Mouse (Mus musculus) MEL (cell line): ENCODE measurements around the gene Lct. TPM values are rescaled to one million over a fixed set of nuclear protein-coding genes. Genes with fewer than 3 reads are reported as not detected.

Experiments used
- DNase-seq: peaks from one replicate; pipeline ENCODE4 v3.0.0; 2011; ENCODE audit warnings: low read depth, low spot score
- H3K27ac ChIP-seq: 2 replicates; pipeline ENCODE4 v1.5.1; 2012; ENCODE audit warnings: low read depth, mild to moderate bottlenecking, control low read depth, low read length, moderate library complexity; ENCODE audit not compliant: control insufficient read depth
- H3K27me3 ChIP-seq, 2 experiments: fragments of 150-350 bp in 1 of 2; sonication (generic) in 1 of 2; 2 replicates each; pipeline ENCODE4 v1.6.1; 2012; ENCODE audit warnings: low read length in 2 of 2, mild to moderate bottlenecking in 2 of 2, improper control_type of control experiment in 1 of 2, moderate library complexity in 1 of 2; ENCODE audit not compliant: insufficient read depth in 2 of 2, control insufficient read depth in 1 of 2
- H3K36me3 ChIP-seq, 2 experiments: 2 replicates each; pipeline ENCODE4 v1.6.1; 2012 to 2014; ENCODE audit warnings: low read length in 2 of 2, improper control_type of control experiment in 1 of 2, inconsistent platforms in 1 of 2, mild to moderate bottlenecking in 1 of 2; ENCODE audit not compliant: insufficient read depth in 2 of 2, control insufficient read depth in 1 of 2
- H3K4me1 ChIP-seq, 2 experiments: fragments of 150-350 bp in 1 of 2; sonication (generic) in 1 of 2; 2 replicates each; pipeline ENCODE4 v1.6.1; 2012; ENCODE audit warnings: low read length in 2 of 2, improper control_type of control experiment in 1 of 2, mild to moderate bottlenecking in 1 of 2; ENCODE audit not compliant: insufficient read depth in 2 of 2, control insufficient read depth in 1 of 2
- H3K4me3 ChIP-seq, 2 experiments: fragments of 150-350 bp in 1 of 2; sonication (generic) in 1 of 2; 2 replicates each; pipeline ENCODE4 v1.5.1; 2012; ENCODE audit warnings: low read depth in 2 of 2, low read length in 2 of 2, mild to moderate bottlenecking in 2 of 2, moderate library complexity in 2 of 2, control low read depth in 1 of 2, improper control_type of control experiment in 1 of 2; ENCODE audit not compliant: control insufficient read depth in 1 of 2, insufficient read depth in 1 of 2
- H3K79me2 ChIP-seq: 2 replicates; pipeline ENCODE4 v1.6.1; 2012; ENCODE audit warnings: mild to moderate bottlenecking, low read length, moderate library complexity; ENCODE audit not compliant: control insufficient read depth, poor library complexity, insufficient read depth
- H3K9ac ChIP-seq: 2 replicates; pipeline ENCODE4 v1.6.1; 2012; ENCODE audit warnings: low read depth, mild to moderate bottlenecking, control low read depth, low read length, moderate library complexity; ENCODE audit not compliant: control insufficient read depth, poor library complexity, severe bottlenecking
- H3K9me3 ChIP-seq: fragments of 150-350 bp; sonication (generic); replicated peaks from 2 replicates; pipeline ENCODE4 v1.6.1; 2012; ENCODE audit warnings: mild to moderate bottlenecking, low read length, improper control_type of control experiment, moderate library complexity; ENCODE audit not compliant: insufficient read depth
- BHLHE40 ChIP-seq: IDR thresholded peaks from 2 replicates; pipeline ENCODE4 v1.6.1; 2012; ENCODE audit warnings: low read depth, mild to moderate bottlenecking, inconsistent platforms, low read length, improper control_type of control experiment, borderline replicate concordance
- CHD1 ChIP-seq: IDR thresholded peaks from 2 replicates; pipeline ENCODE4 v1.6.1; 2012; ENCODE audit warnings: low read depth, mild to moderate bottlenecking, inconsistent platforms, low read length, improper control_type of control experiment
- CHD2 ChIP-seq: IDR thresholded peaks from 2 replicates; pipeline ENCODE4 v1.6.1; 2011; ENCODE audit warnings: low read length, improper control_type of control experiment
- CTCF ChIP-seq, 3 experiments: IDR thresholded peaks in 2 of 3; conservative IDR thresholded peaks in 1 of 3; 2 replicates each; pipeline ENCODE4 v1.5.1; 2011 to 2012; ENCODE audit warnings: low read length in 3 of 3, low read depth in 2 of 3, mild to moderate bottlenecking in 2 of 3, improper control_type of control experiment in 1 of 3, inconsistent platforms in 1 of 3, mixed read lengths in 1 of 3, moderate library complexity in 1 of 3; ENCODE audit not compliant: control insufficient read depth in 1 of 3, insufficient read depth in 1 of 3, poor library complexity in 1 of 3, severe bottlenecking in 1 of 3
- ELF1 ChIP-seq: IDR thresholded peaks from 2 replicates; pipeline ENCODE4 v1.6.1; 2014; ENCODE audit warnings: low read depth, mild to moderate bottlenecking, inconsistent platforms, low read length, improper control_type of control experiment, moderate library complexity
- EP300 ChIP-seq, 2 experiments: IDR thresholded peaks; 2 replicates each; pipeline ENCODE4 v1.6.1; 2011; ENCODE audit warnings: improper control_type of control experiment in 2 of 2, low read length in 2 of 2, low read depth in 1 of 2, mild to moderate bottlenecking in 1 of 2
- ETS1 ChIP-seq: IDR thresholded peaks from 2 replicates; pipeline ENCODE4 v1.6.1; 2012; ENCODE audit warnings: low read depth, mild to moderate bottlenecking, inconsistent platforms, low read length, improper control_type of control experiment, moderate library complexity
- GATA1 ChIP-seq: IDR thresholded peaks from 2 replicates; pipeline ENCODE4 v1.6.1; 2011; ENCODE audit warnings: low read depth, low read length, improper control_type of control experiment
- HCFC1 ChIP-seq: IDR thresholded peaks from 2 replicates; pipeline ENCODE4 v1.6.1; 2012; ENCODE audit warnings: low read depth, mild to moderate bottlenecking, inconsistent platforms, low read length, improper control_type of control experiment, moderate library complexity
- JUND ChIP-seq: IDR thresholded peaks from 2 replicates; pipeline ENCODE4 v1.6.1; 2011; ENCODE audit warnings: low read depth, mild to moderate bottlenecking, improper control_type of control experiment, low read length
- KAT2A ChIP-seq: conservative IDR thresholded peaks from 2 replicates; pipeline ENCODE4 v1.6.1; 2012; ENCODE audit warnings: low read depth, low read length, improper control_type of control experiment, inconsistent platforms
- MAFK ChIP-seq: IDR thresholded peaks from 2 replicates; pipeline ENCODE4 v1.6.1; 2011; ENCODE audit warnings: low read depth, mild to moderate bottlenecking, low read length, improper control_type of control experiment, borderline replicate concordance
- MAX ChIP-seq: IDR thresholded peaks from 2 replicates; pipeline ENCODE4 v1.6.1; 2011; ENCODE audit warnings: low read length, improper control_type of control experiment
- MAZ ChIP-seq: IDR thresholded peaks from 2 replicates; pipeline ENCODE4 v1.6.1; 2012; ENCODE audit warnings: low read depth, mild to moderate bottlenecking, inconsistent platforms, low read length, improper control_type of control experiment
- MXI1 ChIP-seq: IDR thresholded peaks from 2 replicates; pipeline ENCODE4 v1.6.1; 2011; ENCODE audit warnings: mild to moderate bottlenecking, low read depth, low read length, improper control_type of control experiment
- MYB ChIP-seq: IDR thresholded peaks from 2 replicates; pipeline ENCODE4 v1.6.1; 2011; ENCODE audit warnings: mild to moderate bottlenecking, low read depth, low read length, improper control_type of control experiment
- MYC ChIP-seq: IDR thresholded peaks from 2 replicates; pipeline ENCODE4 v1.6.1; 2011; ENCODE audit warnings: low read depth, mild to moderate bottlenecking, low read length, improper control_type of control experiment, moderate library complexity
- NELFE ChIP-seq: IDR thresholded peaks from 2 replicates; pipeline ENCODE4 v1.6.1; 2011; ENCODE audit warnings: low read depth, low read length, improper control_type of control experiment
- NRF1 ChIP-seq: IDR thresholded peaks from 2 replicates; pipeline ENCODE4 v1.6.1; 2014; ENCODE audit warnings: low read depth, mild to moderate bottlenecking, inconsistent platforms, low read length, improper control_type of control experiment, moderate library complexity; ENCODE audit not compliant: poor library complexity, insufficient read depth, severe bottlenecking
- POLR2A ChIP-seq, 2 experiments: IDR thresholded peaks; 2 replicates each; pipeline ENCODE4 v1.6.1; 2011 to 2012; ENCODE audit warnings: low read length in 2 of 2, mild to moderate bottlenecking in 2 of 2, control low read depth in 1 of 2, improper control_type of control experiment in 1 of 2, low read depth in 1 of 2, moderate library complexity in 1 of 2; ENCODE audit not compliant: control insufficient read depth in 1 of 2, insufficient read depth in 1 of 2, poor library complexity in 1 of 2
- POLR2AphosphoS5 ChIP-seq: IDR thresholded peaks from 2 replicates; pipeline ENCODE4 v1.6.1; 2012; ENCODE audit warnings: low read depth, borderline replicate concordance, mild to moderate bottlenecking, inconsistent platforms, low read length, moderate library complexity, mixed read lengths
- RAD21 ChIP-seq: IDR thresholded peaks from 2 replicates; pipeline ENCODE4 v1.6.1; 2011; ENCODE audit warnings: mild to moderate bottlenecking, low read depth, low read length, improper control_type of control experiment
- RCOR1 ChIP-seq: IDR thresholded peaks from 2 replicates; pipeline ENCODE4 v1.6.1; 2012; ENCODE audit warnings: low read depth, mild to moderate bottlenecking, inconsistent platforms, low read length, improper control_type of control experiment
- SIN3A ChIP-seq: IDR thresholded peaks from 2 replicates; pipeline ENCODE4 v1.6.1; 2012; ENCODE audit warnings: low read length, improper control_type of control experiment, inconsistent platforms
- SMC3 ChIP-seq: IDR thresholded peaks from 2 replicates; pipeline ENCODE4 v1.6.1; 2011; ENCODE audit warnings: low read depth, low read length, improper control_type of control experiment
- TAL1 ChIP-seq: IDR thresholded peaks from 2 replicates; pipeline ENCODE4 v1.6.1; 2012; ENCODE audit warnings: mild to moderate bottlenecking, inconsistent platforms, low read length, moderate library complexity, mixed read lengths
- TBP ChIP-seq: IDR thresholded peaks from 2 replicates; pipeline ENCODE4 v1.8.0; 2011; ENCODE audit warnings: low read depth, low read length, improper control_type of control experiment
- TCF12 ChIP-seq: IDR thresholded peaks from 2 replicates; pipeline ENCODE4 v1.6.1; 2014; ENCODE audit warnings: low read depth, mild to moderate bottlenecking, inconsistent platforms, low read length, improper control_type of control experiment, moderate library complexity
- UBTF ChIP-seq: IDR thresholded peaks from 2 replicates; pipeline ENCODE4 v1.6.1; 2012; ENCODE audit warnings: low read depth, mild to moderate bottlenecking, inconsistent platforms, low read length, improper control_type of control experiment, moderate library complexity, borderline replicate concordance; ENCODE audit not compliant: insufficient read depth
- USF1 ChIP-seq: IDR thresholded peaks from 2 replicates; pipeline ENCODE4 v1.6.1; 2014; ENCODE audit warnings: low read depth, mild to moderate bottlenecking, inconsistent platforms, low read length, improper control_type of control experiment, moderate library complexity
- USF2 ChIP-seq, 2 experiments: IDR thresholded peaks; 2 replicates each; pipeline ENCODE4 v1.6.1; 2011 to 2012; ENCODE audit warnings: improper control_type of control experiment in 2 of 2, low read length in 2 of 2, borderline replicate concordance in 1 of 2, inconsistent platforms in 1 of 2, low read depth in 1 of 2, mild to moderate bottlenecking in 1 of 2; ENCODE audit not compliant: insufficient read depth in 1 of 2
- ZC3H11A ChIP-seq: IDR thresholded peaks from 2 replicates; pipeline ENCODE4 v1.6.1; 2012; ENCODE audit warnings: low read depth, mild to moderate bottlenecking, inconsistent platforms, low read length, improper control_type of control experiment
- ZKSCAN1 ChIP-seq: IDR thresholded peaks from 2 replicates; pipeline ENCODE4 v1.6.1; 2012; ENCODE audit warnings: low read depth, mild to moderate bottlenecking, inconsistent platforms, low read length, improper control_type of control experiment, moderate library complexity
- ZMIZ1 ChIP-seq: IDR thresholded peaks from 2 replicates; pipeline ENCODE4 v1.6.1; 2012; ENCODE audit warnings: low read depth, mild to moderate bottlenecking, inconsistent platforms, low read length, improper control_type of control experiment, moderate library complexity
- ZNF384 ChIP-seq: IDR thresholded peaks from 2 replicates; pipeline ENCODE4 v1.6.1; 2012; ENCODE audit warnings: low read depth, mild to moderate bottlenecking, inconsistent platforms, low read length, improper control_type of control experiment
- polyA plus RNA-seq, 2 experiments: library from polyadenylated mRNA; stranded (reverse) in 1 of 2; unstranded in 1 of 2; fragments of >175 nt in 1 of 2; fragments of >200 nt in 1 of 2; gene quantifications; 2 replicates each; pipeline versions ENCODE4 v1.2.1 to v1.2.4; 2012; ENCODE audit warnings: low replicate concordance in 2 of 2, low read depth in 1 of 2; ENCODE audit not compliant: insufficient read length in 2 of 2, insufficient read depth in 1 of 2, missing spikeins in 1 of 2
- total RNA-seq: library from RNA; depleted of rRNA; stranded (reverse); fragments of 300-350 nt; gene quantifications from 2 replicates; pipeline ENCODE4 v1.2.3, GENCODE M21; 2012

Lct gene
- total and polyA plus RNA-seq, 3 experiments: under 0.01 to 0.06 TPM; not detected in 1

DNA sequence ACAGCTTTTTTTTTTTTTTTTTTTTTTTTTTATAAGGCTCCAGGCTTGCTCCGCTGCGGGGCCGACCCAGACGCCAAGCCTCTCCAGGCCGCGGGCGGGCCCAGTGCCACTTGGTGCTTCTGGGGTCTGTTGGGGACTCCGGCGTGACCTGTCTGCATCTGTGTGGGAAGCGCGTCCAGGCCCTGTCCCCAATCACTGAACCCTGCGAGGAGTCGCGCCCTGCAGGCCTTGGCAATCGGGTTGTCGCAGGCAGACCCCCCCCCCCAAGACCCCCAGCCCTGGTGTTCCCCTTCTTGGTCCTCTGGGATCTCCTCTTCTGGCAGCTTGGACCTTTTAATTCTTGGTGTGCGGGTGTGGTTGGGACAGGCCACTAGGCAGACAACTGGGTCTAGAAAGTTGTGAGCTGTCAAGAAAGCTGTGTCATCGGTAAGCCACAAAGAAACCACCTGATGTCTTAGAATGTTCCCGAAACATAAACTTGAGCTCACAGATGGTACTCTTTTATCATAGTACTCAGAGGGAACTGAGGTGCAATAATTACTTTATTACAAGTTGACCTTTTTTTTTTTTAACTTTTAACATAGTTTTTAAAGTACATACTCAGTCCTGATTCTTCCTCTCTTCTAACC lies 83.3 kb downstream of the Lct start:
- H3K27ac ChIP-seq: peak overlapping the region; percentile 68
- no peaks in the 10 kb centered on the region for H3K9me3 ChIP-seq
- DNase-seq: peak; percentile 85

DNA sequence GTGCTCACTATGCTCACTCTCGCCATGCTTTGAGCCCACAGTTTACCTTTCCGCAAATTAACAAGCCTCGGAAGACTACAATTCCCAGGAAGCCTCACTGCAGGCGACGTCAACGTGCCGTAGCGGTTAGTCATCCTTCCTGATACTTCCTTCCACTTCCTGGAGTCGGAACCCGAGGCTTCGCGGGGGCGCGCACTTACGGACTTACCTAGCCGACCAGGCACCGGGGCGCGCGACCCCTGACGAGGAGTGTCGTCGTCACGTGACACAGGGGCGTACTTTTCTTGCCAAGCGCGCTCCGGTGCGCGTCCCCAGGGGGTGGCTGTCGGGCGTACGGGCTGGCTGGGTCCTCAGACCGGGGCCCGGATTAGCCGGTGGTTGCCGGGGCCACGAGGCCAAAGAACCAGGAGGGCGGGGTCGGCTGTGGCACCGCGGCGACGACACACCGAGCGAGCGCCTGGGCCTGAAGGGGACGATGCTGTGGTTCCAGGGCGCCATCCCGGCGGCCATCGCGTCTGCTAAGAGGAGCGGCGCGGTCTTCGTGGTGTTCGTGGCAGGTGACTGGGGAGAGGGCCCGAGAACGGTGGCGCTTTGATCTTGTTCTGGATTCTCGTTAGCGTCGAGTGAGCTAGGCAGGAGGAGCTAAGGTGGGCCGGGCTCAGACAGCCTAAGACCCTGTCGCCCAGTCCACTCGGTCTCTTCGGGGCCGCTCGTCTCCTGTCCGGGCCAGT lies 84.0 kb downstream of the Lct start:
- H3K36me3 ChIP-seq: peaks cover 2 to 14% of the 10 kb centered on the region in 2 experiments
- peaks cover 30% of the 10 kb centered on the region for H3K79me2 ChIP-seq
- H3K4me3 ChIP-seq: peak overlapping the region; percentile 73 to 87
- H3K4me1 ChIP-seq: peaks cover 2 to 3% of the 10 kb centered on the region in 2 experiments; a peak in 2 of 4 replicates
- H3K27me3 ChIP-seq: no peaks in the 10 kb centered on the region
- peak; percentile 100 for DNase-seq
- H3K9me3 ChIP-seq: no peaks in the 10 kb centered on the region
- peak overlapping the region; percentile 87 for H3K9ac ChIP-seq
- H3K27ac ChIP-seq: peak overlapping the region; percentile 68
- peak; percentile 97 for TF ChIP-seq SIN3A
- TF ChIP-seq TBP: peak; percentile 59
- TF ChIP-seq TCF12: peak; percentile 30; the same call in 1 of the 2 replicates
- TF ChIP-seq POLR2AphosphoS5: no peak
- TF ChIP-seq ZKSCAN1: no peak
- TF ChIP-seq GATA1: no peak
- TF ChIP-seq MAFK: no peak
- TF ChIP-seq JUND: peak; percentile 83; the same call in 1 of the 2 replicates
- no peak for TF ChIP-seq CTCF (IDR thresholded peaks at IDR 0.05 in 2 of 3, conservative IDR thresholded peaks at IDR 0.05 in 1 of 3; ENCODE audit: control insufficient read depth in 1 of 3, insufficient read depth in 1 of 3, low read depth in 2 of 3, low read length in 3 of 3, poor library complexity in 1 of 3, severe bottlenecking in 1 of 3)
- peak; percentile 94 for TF ChIP-seq KAT2A
- peak; percentile 99 for TF ChIP-seq USF1
- TF ChIP-seq SMC3: no peak
- TF ChIP-seq MAZ: 0 out of 2 replicates have a peak, but pooled peaks have one; percentile 41
- TF ChIP-seq EP300 (IDR thresholded peaks at IDR 0.05; ENCODE audit: low read depth in 1 of 2, low read length in 2 of 2): peak in 1 of 2 experiments; percentile 38; a peak in 1 of 4 replicates

More for the DNA sequence above, 83.3 kb downstream of the Lct start:
- no peak for TF ChIP-seq MAFK
- TF ChIP-seq EP300 (IDR thresholded peaks at IDR 0.05; ENCODE audit: low read depth in 1 of 2, low read length in 2 of 2): peak; percentile 38 to 55; a peak in 2 of 4 replicates
- TF ChIP-seq CTCF (IDR thresholded peaks at IDR 0.05 in 2 of 3, conservative IDR thresholded peaks at IDR 0.05 in 1 of 3; ENCODE audit: control insufficient read depth in 1 of 3, insufficient read depth in 1 of 3, low read depth in 2 of 3, low read length in 3 of 3, poor library complexity in 1 of 3, severe bottlenecking in 1 of 3): no peak
- no peak for TF ChIP-seq BHLHE40
- TF ChIP-seq POLR2A (IDR thresholded peaks at IDR 0.05; ENCODE audit: control insufficient read depth in 1 of 2, insufficient read depth in 1 of 2, low read depth in 1 of 2, low read length in 2 of 2, poor library complexity in 1 of 2): 0 out of 4 replicates have a peak, but pooled peaks of 1 of the 2 experiments have one; percentile 15
- peak; percentile 95 for TF ChIP-seq SIN3A
- TF ChIP-seq RAD21: no peak
- TF ChIP-seq ZC3H11A: no peak
- no peak for TF ChIP-seq KAT2A
- TF ChIP-seq RCOR1: no peak
- TF ChIP-seq MYC: peak; percentile 24; the same call in 1 of the 2 replicates
- no peak for TF ChIP-seq CHD2
- peak; percentile 26; the same call in 1 of the 2 replicates for TF ChIP-seq TAL1
- no peak for TF ChIP-seq MYB
- TF ChIP-seq MAZ: no peak
- no peak for TF ChIP-seq ELF1
- TF ChIP-seq ZMIZ1: no peak
- peak; percentile 95 for TF ChIP-seq ETS1
- TF ChIP-seq JUND: no peak
- TF ChIP-seq ZNF384: peak; percentile 60; the same call in 1 of the 2 replicates
- TF ChIP-seq POLR2AphosphoS5: no peak
- TF ChIP-seq NRF1: no peak
- peak; percentile 64; the same call in 1 of the 2 replicates for TF ChIP-seq USF1
- TF ChIP-seq TCF12: peak; percentile 36; the same call in 1 of the 2 replicates
- no peak; the same call in 1 of the 2 replicates for TF ChIP-seq NELFE
- no peak for TF ChIP-seq USF2 (IDR thresholded peaks at IDR 0.05; ENCODE audit: borderline replicate concordance in 1 of 2, insufficient read depth in 1 of 2, low read depth in 1 of 2, low read length in 2 of 2)
- peak; percentile 74 for TF ChIP-seq MXI1
- TF ChIP-seq TBP: peak; percentile 41; the same call in 1 of the 2 replicates
- TF ChIP-seq ZKSCAN1: no peak
- TF ChIP-seq GATA1: peak; percentile 17; the same call in 1 of the 2 replicates
- no peak for TF ChIP-seq CHD1
- TF ChIP-seq UBTF: no peak
- no peak for TF ChIP-seq SMC3
- TF ChIP-seq HCFC1: no peak
- no peak for TF ChIP-seq MAX
- H3K27me3 ChIP-seq: no peaks in the 10 kb centered on the region
- H3K79me2 ChIP-seq: peaks cover 32% of the 10 kb centered on the region
- H3K4me3 ChIP-seq: peak overlapping the region; percentile 73 to 87
- peaks cover 2 to 3% of the 10 kb centered on the region in 2 experiments; a peak in 2 of 4 replicates for H3K4me1 ChIP-seq
- H3K9ac ChIP-seq: peak overlapping the region; percentile 87
- peaks cover 2 to 14% of the 10 kb centered on the region in 2 experiments for H3K36me3 ChIP-seq
